Mouse (Mus musculus): ENCODE results near the gene Cmss1.

DNA sequence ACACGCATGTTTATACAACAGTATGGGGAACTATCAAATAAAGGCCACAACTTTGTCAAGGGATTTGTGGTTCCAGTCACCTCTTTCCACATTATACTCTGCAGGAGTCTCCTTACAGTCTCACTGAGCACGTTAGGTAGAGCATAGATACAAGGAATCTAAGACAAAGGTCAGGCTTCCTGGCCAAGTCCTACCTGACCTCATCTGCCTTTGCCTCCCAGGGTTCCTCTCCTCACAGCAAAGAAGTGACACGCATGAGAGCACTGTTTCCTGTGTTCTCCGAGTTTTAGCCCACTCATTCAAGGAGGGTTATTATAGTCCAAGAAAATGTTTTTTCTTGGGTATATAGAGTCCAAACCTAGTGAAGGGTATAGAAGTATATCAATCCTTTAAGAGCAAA, 51.0 kb downstream of the Cmss1 start:
- no peak for TF ChIP-seq CTCF (IDR thresholded peaks at IDR 0.05; ENCODE audit: low read depth)
- TF ChIP-seq EP300 (IDR thresholded peaks at IDR 0.05; ENCODE audit: low read depth): no peak

Measured in liver, postnatal 0 days (tissue).